ENCODE assay signal across 8 mouse cellular contexts in the genomic region with DNA sequence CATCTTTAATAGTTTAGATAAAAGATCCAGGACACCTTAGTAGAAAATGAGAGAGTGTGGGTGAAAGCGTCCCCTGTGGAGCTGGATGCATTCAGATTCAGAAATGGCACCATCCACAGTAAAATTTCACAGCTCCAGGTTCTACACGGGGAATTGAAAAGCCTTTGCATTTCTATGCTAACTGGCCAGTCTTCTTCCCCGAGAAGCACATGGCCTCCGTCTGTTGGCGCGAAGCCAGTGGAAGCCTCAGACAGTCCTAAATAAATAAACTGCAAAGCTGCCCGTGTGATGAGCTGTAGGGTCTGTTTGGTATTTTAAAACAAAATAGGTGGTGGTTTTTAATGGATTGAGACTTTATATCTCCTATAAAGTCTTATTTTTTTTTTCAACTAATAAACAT.
DNase-seq lines count a peak whose midpoint lies in the region; ATAC-seq lines count a peak whose summit lies in the region.

No protein-coding gene starts in this region.

- no peaks in the 10 kb centered on the region for H3K27me3 ChIP-seq in forebrain, embryonic 15.5 days
- H3K27me3 ChIP-seq in forebrain, embryonic 11.5 days (ENCODE audit: control insufficient read depth, insufficient read depth, low read length), result no peaks in the 10 kb centered on the region
- no peaks in the 10 kb centered on the region for H3K27me3 ChIP-seq in hindbrain, embryonic 14.5 days (ENCODE audit: control insufficient read depth, insufficient read depth, low read length)
- H3K27me3 ChIP-seq in neural tube, embryonic 14.5 days (ENCODE audit: control insufficient read depth, insufficient read depth, low read length), result no peaks in the 10 kb centered on the region
- H3K27me3 ChIP-seq in intestine, embryonic 15.5 days (replicated peaks), result no peaks in the 10 kb centered on the region

- no peaks in the 10 kb centered on the region for H3K9me3 ChIP-seq in forebrain, embryonic 15.5 days
- no peaks in the 10 kb centered on the region for H3K9me3 ChIP-seq in forebrain, embryonic 11.5 days (ENCODE audit: control insufficient read depth, low read length)
- H3K9me3 ChIP-seq in hindbrain, embryonic 14.5 days (ENCODE audit: control insufficient read depth, low read length), result no peaks in the 10 kb centered on the region
- no peaks in the 10 kb centered on the region for H3K9me3 ChIP-seq in neural tube, embryonic 14.5 days (ENCODE audit: control insufficient read depth, low read length)
- no peaks in the 10 kb centered on the region for H3K9me3 ChIP-seq in intestine, embryonic 15.5 days

- no peaks in the 10 kb centered on the region for H3K36me3 ChIP-seq in forebrain, embryonic 15.5 days
- H3K36me3 ChIP-seq in forebrain, embryonic 11.5 days (ENCODE audit: control insufficient read depth, insufficient read depth, low read length), result no peaks in the 10 kb centered on the region
- H3K36me3 ChIP-seq in hindbrain, embryonic 14.5 days (replicated peaks; ENCODE audit: control insufficient read depth, insufficient read depth), result no peaks in the 10 kb centered on the region
- no peaks in the 10 kb centered on the region for H3K36me3 ChIP-seq in neural tube, embryonic 14.5 days (ENCODE audit: control insufficient read depth, insufficient read depth, low read length)
- H3K36me3 ChIP-seq in intestine, embryonic 15.5 days, result no peaks in the 10 kb centered on the region

- no peak for DNase-seq in forebrain, embryonic 11.5 days (ENCODE audit: low spot score)
- DNase-seq in right cerebral cortex, postnatal 4 days, result peak; percentile 67
- DNase-seq in right cerebral cortex, postnatal 25 days, result no peak
- peak; percentile 72 for DNase-seq in hindbrain, embryonic 14.5 days (ENCODE audit: low spot score)
- no peak for DNase-seq in natural killer cell, adult 2 months (ENCODE audit: low spot score in 2 of 2)

- 37% methylated on average over 7 of the region's 7 CpGs for WGBS in forebrain, embryonic 15.5 days
- 78% methylated on average over 7 of the region's 7 CpGs for WGBS in forebrain, embryonic 11.5 days
- 47% methylated on average over 7 of the region's 7 CpGs for WGBS in hindbrain, embryonic 14.5 days
- 39% methylated on average over 7 of the region's 7 CpGs for WGBS in neural tube, embryonic 14.5 days
- WGBS in intestine, embryonic 15.5 days, result 36% methylated on average over 7 of the region's 7 CpGs

- no peak overlapping the region for H3K9ac ChIP-seq in forebrain, embryonic 15.5 days (replicated peaks)
- H3K9ac ChIP-seq in forebrain, embryonic 11.5 days (ENCODE audit: low read length), result no peak overlapping the region
- no peak overlapping the region for H3K9ac ChIP-seq in hindbrain, embryonic 14.5 days
- no peak overlapping the region for H3K9ac ChIP-seq in neural tube, embryonic 14.5 days (replicated peaks; ENCODE audit: low read depth, low read length)
- no peak overlapping the region for H3K9ac ChIP-seq in intestine, embryonic 15.5 days

- H3K4me1 ChIP-seq in forebrain, embryonic 15.5 days, result peaks cover 12% of the 10 kb centered on the region
- H3K4me1 ChIP-seq in forebrain, embryonic 11.5 days (replicated peaks; ENCODE audit: control insufficient read depth, insufficient read depth, low read length), result no peaks in the 10 kb centered on the region
- peaks cover 6% of the 10 kb centered on the region; the same call in 1 of the 2 replicates for H3K4me1 ChIP-seq in hindbrain, embryonic 14.5 days (replicated peaks; ENCODE audit: control insufficient read depth, insufficient read depth, low read length)
- H3K4me1 ChIP-seq in neural tube, embryonic 14.5 days (ENCODE audit: control insufficient read depth, insufficient read depth, low read length), result peaks cover 4% of the 10 kb centered on the region; the same call in 1 of the 2 replicates
- peaks cover 3% of the 10 kb centered on the region; the same call in 1 of the 2 replicates for H3K4me1 ChIP-seq in intestine, embryonic 15.5 days (replicated peaks)

- H3K4me3 ChIP-seq in forebrain, embryonic 15.5 days, result no peak overlapping the region
- no peak overlapping the region for H3K4me3 ChIP-seq in forebrain, embryonic 11.5 days (ENCODE audit: low read depth, low read length)
- H3K4me3 ChIP-seq in hindbrain, embryonic 14.5 days (replicated peaks; ENCODE audit: low read length), result no peak overlapping the region
- no peak overlapping the region for H3K4me3 ChIP-seq in neural tube, embryonic 14.5 days (ENCODE audit: low read depth, low read length)
- H3K4me3 ChIP-seq in intestine, embryonic 15.5 days (replicated peaks), result no peak overlapping the region

- peak; percentile 65 for ATAC-seq in forebrain, embryonic 15.5 days (replicated peaks)
- no peak for ATAC-seq in forebrain, embryonic 11.5 days (replicated peaks; ENCODE audit: low FRiP score)
- no peak; the same call in 1 of the 2 replicates for ATAC-seq in hindbrain, embryonic 14.5 days (ENCODE audit: low FRiP score)
- ATAC-seq in neural tube, embryonic 14.5 days (ENCODE audit: low read depth), result peak; percentile 29; the same call in 1 of the 2 replicates
- ATAC-seq in intestine, embryonic 15.5 days, result no peak; the same call in 1 of the 2 replicates

- no peak overlapping the region for H3K27ac ChIP-seq in forebrain, embryonic 15.5 days (replicated peaks)
- H3K27ac ChIP-seq in forebrain, embryonic 11.5 days (ENCODE audit: low read depth, low read length), result no peak overlapping the region
- no peak overlapping the region for H3K27ac ChIP-seq in hindbrain, embryonic 14.5 days
- H3K27ac ChIP-seq in neural tube, embryonic 14.5 days (ENCODE audit: low read depth, low read length), result no peak overlapping the region
- no peak overlapping the region for H3K27ac ChIP-seq in intestine, embryonic 15.5 days

- H3K4me2 ChIP-seq in forebrain, embryonic 15.5 days (replicated peaks), result no peak overlapping the region
- no peak overlapping the region for H3K4me2 ChIP-seq in forebrain, embryonic 11.5 days (ENCODE audit: low read depth, low read length, severe bottlenecking)
- H3K4me2 ChIP-seq in hindbrain, embryonic 14.5 days (replicated peaks), result no peak overlapping the region
- H3K4me2 ChIP-seq in neural tube, embryonic 14.5 days (ENCODE audit: low read depth, low read length), result no peak overlapping the region
- no peak overlapping the region; the same call in 1 of the 2 replicates for H3K4me2 ChIP-seq in intestine, embryonic 15.5 days (replicated peaks)

Comparison
In these comparisons a context has a peak if more than half of its experiments do, and no peak if none do; other contexts are left out.
1. ATAC-seq: peak in forebrain, embryonic 15.5 days (single experiment) and neural tube, embryonic 14.5 days (single experiment); none in forebrain, embryonic 11.5 days (single experiment), hindbrain, embryonic 14.5 days (single experiment) and intestine, embryonic 15.5 days (single experiment).
2. DNase-seq: peak in right cerebral cortex, postnatal 4 days (single experiment) and hindbrain, embryonic 14.5 days (single experiment); none in forebrain, embryonic 11.5 days (single experiment), right cerebral cortex, postnatal 25 days (single experiment) and natural killer cell, adult 2 months (0 of 2).